Mouse (Mus musculus) c-Kit-positive CD71-negative TER-119-negative erythroid progenitor cells, embryonic 14.5 days (primary cell): ENCODE results near the gene Tec.

Experiments
- DNase-seq: peaks from one replicate; pipeline ENCODE4 v3.0.0-alpha.2; 2013; ENCODE audit warnings: low read depth

Tec gene

DNA sequence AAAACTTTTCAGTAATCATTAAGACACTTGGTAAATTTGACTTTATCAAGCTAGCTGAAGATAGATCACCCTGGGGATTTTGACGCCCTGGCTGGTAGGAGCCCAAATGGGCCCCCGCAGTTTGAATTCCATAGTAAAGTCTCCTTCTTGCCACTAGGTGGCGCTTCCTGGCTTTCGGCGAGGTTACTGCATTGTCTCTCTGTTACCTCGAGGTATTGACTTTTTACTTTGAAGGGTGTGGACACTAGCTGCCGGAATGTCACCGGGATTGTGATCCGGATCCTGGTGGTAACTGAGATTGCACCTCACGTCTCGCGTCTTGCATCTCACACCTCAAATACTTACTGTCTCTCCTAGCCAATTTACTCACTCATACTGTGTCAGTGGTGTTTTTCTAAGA lies 23.3 kb upstream of the Tec start:
- DNase-seq: no peak

DNA sequence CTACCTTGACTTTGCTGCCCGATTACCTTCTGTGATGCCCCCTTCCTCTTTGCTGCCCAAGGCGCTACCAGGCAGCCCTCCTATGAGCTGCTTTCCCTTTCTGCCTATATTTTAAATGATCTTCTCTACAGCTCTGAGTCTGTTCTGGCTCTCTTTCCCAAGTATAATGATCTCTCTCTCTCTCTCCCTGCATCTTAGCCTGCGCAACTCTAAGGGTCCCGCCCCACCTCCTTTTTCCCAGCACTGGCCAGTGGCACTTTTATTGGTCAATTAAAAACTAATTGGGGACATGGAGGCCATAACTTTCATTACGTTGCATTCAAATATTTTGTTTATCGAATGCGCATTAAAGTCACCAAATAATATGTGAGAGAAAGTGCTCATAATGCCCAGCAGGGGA lies 20.0 kb upstream of the Tec start:
- DNase-seq: no peak

- no peak for DNase-seq
Observed at GRCm38 (mm10) chr5:72886458-72887222, 18.4 kb upstream of the Tec start.

GRCm38 (mm10) chr5:72883706-72884105 lies 15.4 kb upstream of the Tec start:
- DNase-seq: no peak

DNA sequence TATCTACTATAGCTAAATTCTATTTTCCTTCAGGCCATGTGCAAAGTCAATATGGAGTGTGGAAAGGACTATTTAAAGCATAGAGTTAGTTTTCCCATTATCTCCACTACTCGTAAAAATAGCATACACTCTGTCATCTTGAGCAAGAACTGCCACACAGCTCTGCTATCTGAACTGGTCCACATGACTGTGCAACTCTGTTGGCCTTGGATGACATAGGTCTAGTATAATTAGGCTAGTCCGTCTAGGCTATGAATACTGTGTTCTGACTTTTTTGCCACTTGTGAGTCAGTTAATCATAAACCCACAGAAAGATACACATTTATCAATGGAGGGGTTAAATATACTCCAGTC lies 14.1 kb upstream of the Tec start:
- no peak for DNase-seq

- DNase-seq: no peak
Observed at GRCm38 (mm10) chr5:72881748-72882411, 13.6 kb upstream of the Tec start.

GRCm38 (mm10) chr5:72879736-72880135 lies 11.5 kb upstream of the Tec start:
- no peak for DNase-seq

DNA sequence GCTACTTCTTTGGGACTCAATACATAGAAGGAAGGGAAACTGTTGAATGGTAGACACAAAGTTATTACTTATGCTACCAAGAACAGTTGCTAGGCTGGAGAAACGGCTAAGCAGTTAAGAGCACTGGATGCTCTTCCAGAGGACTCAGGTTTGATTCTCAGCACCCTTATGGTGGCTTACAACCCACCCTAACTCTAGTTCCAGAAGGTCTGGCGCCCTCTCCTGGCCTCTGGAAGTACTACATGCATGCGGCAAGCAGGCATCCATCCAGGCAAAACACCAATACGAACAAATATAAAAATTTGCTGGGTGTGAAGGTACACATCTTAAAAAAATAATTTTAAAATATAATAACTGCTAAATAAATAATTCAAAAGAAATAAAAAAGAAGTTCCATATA lies 2.8 kb upstream of the Tec start:
- no peak for DNase-seq

- no peak for DNase-seq
Observed at GRCm38 (mm10) chr5:72869779-72870608, 1.7 kb upstream of the Tec start.

DNA sequence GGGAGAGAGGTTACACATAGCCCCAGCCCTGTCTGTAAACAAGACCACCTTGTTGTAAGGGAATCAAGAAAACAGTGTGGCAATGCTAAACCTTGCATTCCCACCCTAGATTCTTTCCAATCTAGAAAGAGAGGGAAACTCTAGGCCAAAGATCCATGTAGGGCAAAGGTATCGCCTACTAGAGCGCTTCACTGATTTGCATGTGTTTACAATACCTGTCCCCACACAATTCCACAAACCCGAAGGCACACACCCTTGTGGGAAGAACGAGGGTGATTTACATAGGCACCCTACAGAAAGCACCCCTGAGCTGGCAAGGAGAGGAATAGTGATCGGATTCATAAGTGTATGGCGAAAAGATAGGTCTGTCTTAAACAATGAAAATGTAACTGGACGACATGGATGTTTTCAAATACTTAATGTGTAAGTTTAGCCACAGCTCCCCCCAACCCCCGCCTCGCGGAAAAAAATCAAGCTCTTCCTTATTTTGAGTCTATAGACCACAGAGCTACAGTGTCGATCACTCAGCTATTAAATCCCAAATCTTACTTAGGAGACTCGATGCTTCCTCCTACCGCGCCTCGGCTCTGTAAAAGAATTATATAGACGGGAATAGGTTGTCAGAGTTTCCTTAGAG lies 1.1 kb downstream of the Tec start:
- DNase-seq: no peak

GRCm38 (mm10) chr5:72866260-72866905 lies 1.9 kb downstream of the Tec start:
- DNase-seq: no peak

DNA sequence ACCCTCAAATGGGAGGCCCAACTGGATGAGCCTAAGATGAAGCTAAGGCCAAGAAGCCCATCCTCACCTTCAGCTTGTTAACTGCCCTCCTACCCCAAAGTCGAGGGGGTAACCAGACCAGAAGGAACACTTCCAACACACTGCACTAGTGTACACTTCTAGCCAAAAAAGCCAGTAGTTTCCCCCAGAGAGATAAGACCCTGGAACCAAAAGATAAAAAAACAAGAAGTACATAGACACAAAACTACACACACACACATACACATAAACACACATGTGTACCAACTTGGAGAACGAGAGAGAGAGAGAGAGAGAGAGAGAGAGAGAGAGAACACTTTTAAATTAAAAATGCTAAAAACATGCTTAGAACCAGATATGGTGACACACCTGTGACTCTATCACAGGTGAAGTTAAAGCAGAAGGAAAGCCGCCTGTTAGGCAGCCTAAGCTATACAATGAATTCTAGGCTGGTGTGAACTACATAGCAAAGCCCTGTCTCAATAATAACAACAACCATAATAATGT lies 3.6 kb downstream of the Tec start:
- no peak for DNase-seq

DNA sequence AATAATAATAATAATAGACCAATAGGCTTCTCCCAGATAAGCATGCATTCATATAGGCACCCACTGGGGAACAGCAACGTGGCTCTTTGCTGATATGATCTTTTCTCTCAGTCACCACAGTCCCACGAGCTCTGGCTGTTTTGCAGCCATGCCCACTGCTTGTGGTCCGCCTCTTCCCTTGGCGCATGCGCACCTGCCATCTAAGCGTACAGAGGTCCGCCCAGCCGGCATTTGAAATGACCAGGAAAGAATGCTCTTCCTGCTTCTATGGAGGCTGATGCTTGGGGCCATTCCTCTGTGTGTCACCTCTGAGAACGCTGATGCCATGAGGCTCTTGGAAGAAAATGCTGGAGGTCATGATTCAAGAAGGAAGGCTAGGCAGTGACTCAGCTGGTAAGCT lies 5.1 kb downstream of the Tec start:
- DNase-seq: no peak

- DNase-seq: no peak
Observed at GRCm38 (mm10) chr5:72861726-72862385, 6.4 kb downstream of the Tec start.

GRCm38 (mm10) chr5:72860899-72861298 lies 7.4 kb downstream of the Tec start:
- DNase-seq: no peak

GRCm38 (mm10) chr5:72858306-72858705 lies 10.0 kb downstream of the Tec start:
- no peak for DNase-seq

DNA sequence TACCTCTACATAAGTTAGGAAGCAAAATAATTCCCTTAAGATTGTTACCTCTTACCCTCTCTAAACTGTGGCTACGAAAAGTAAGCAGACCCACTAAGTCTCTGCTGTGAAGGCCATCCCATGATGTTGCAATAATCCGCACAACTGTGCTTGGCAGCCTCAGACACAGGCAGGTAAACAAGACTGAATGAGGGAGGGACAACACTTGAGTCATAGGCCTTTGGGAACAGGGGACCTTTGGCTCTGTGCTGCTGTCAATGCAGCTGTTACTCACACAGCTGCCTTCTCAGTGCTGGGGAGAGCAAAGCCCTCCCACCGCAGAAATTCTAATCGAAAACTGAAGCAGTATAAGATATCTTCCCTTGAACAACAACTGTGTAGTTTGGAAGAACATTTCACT lies 10.5 kb downstream of the Tec start:
- no peak for DNase-seq

DNA sequence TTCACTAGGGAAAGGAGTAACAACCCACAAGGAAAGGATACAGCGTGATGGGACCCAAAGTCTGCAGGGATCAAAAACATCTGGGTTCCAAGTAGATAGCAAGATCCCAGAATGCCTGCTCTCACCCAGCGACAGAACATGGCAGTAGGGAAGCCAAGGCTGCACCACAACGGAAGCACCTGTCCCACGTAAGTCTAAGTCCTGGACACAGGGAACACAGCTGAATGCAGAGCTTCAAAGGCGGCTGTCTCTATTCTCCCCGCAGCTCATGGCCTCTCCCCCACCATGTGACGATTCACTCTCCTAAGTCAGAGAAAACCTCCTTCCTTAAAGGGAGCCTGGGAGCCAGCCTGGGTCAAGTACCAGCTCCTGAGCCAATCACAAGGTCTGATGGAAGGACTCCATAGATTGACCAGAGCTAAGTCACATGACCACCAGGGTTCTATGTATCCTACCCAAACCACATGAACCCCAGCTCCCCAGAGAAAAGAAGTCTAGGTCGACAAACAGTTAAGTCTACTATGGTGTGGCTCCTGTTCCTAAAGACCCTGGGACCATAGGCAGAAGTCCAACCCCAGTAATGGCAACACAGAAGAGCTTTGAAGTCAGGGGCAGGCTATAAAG lies 11.9 kb downstream of the Tec start:
- DNase-seq: no peak

DNA sequence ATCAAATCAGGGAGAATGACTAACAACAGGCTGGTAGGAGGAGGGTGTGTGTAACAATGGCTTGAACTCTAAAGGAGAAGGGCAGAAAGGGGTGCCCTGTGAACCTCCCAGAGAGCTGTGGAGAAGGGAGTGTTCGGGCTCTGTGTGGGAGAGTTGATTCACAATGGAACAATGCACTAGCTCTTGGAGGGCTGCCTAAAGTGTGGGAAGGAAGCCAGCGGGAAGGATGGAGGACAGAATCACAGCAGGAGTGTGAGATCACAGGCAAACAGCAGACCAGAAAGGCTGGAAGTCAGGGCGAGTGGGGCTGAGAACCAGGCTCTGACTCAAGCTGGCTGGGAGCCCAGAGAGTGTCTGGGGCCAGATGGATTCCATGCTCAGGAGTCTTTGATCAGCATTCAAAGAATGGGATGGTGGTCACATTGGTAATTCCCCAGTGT lies 12.6 kb downstream of the Tec start:
- DNase-seq: no peak

DNA sequence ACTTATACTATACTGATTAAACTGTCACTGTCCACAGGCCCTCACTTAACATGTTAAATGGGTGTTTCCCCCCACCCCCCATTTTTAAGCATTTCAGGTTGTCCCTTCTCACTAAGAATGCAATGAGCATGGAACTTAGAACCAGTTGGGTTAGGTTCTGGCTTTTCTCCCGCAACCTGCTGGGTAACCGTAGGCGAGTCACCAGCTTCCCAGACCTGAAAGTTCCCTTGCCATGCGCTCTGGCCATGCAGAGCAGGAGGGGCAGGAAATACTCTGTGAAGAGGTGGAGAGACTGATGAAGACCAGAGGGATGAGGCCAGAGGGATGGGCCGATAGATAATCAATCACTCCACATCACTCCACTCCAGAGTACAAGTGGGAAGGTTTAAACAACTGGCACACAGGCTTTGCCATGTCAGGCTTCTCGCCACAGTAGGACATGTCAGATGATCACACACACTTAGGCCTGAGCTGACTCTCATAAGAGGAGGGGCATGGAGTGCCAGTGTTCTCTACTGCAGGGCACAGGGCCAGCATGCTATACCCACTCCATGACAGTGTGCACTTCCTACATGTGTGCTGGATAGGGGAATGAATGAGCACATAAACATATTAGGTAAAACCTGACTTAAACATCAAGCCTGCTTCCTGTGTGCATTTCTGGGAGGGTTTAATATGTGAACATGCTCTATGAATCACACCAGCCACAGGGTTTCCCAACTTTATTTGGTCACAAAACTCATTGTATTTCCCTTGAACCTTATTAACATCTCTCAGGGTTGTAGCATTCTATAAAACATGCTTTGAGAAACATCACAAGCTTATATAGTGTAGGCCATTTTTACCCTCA lies 13.9 kb downstream of the Tec start:
- DNase-seq: no peak
